Mouse (Mus musculus): ENCODE measurements around the gene Bicdl2. TPM values are rescaled to one million over a fixed set of nuclear protein-coding genes. Genes with fewer than 3 reads are reported as not detected.

The Bicdl2 gene
- polyA plus RNA-seq, 1 experiment from 2014 or later = 50.9 TPM

GRCm38 (mm10) chr17:23705525-23706104 lies 45.3 kb downstream of the Bicdl2 start:
- H3K4me1 ChIP-seq (replicated peaks; ENCODE audit: control insufficient read depth, insufficient read depth) = no peaks in the 10 kb centered on the region
- no peaks in the 10 kb centered on the region for H3K36me3 ChIP-seq (ENCODE audit: control insufficient read depth, insufficient read depth, low read length)
- no peak overlapping the region for H3K4me2 ChIP-seq (replicated peaks; ENCODE audit: low read depth)
- TF ChIP-seq EP300 (optimal IDR thresholded peaks at IDR 0.05) = no peak
- no peak for TF ChIP-seq CTCF (IDR thresholded peaks at IDR 0.05; ENCODE audit: low read depth)
- no peak overlapping the region for H3K9ac ChIP-seq (ENCODE audit: low read length)
- ATAC-seq (ENCODE audit: low FRiP score, low TSS enrichment) = no peak; the same call in 1 of the 2 replicates
- no peaks in the 10 kb centered on the region for H3K9me3 ChIP-seq (ENCODE audit: control insufficient read depth, low read length)
- WGBS = 75% methylated on average over 7 of the region's 7 CpGs
- no peak overlapping the region for H3K27ac ChIP-seq (replicated peaks)
- no peak overlapping the region for H3K4me3 ChIP-seq (ENCODE audit: low read depth, low read length)
- DNase-seq (ENCODE audit: low spot score) = no peak
- no peaks in the 10 kb centered on the region for H3K27me3 ChIP-seq (ENCODE audit: control insufficient read depth, insufficient read depth, low read length)

DNA sequence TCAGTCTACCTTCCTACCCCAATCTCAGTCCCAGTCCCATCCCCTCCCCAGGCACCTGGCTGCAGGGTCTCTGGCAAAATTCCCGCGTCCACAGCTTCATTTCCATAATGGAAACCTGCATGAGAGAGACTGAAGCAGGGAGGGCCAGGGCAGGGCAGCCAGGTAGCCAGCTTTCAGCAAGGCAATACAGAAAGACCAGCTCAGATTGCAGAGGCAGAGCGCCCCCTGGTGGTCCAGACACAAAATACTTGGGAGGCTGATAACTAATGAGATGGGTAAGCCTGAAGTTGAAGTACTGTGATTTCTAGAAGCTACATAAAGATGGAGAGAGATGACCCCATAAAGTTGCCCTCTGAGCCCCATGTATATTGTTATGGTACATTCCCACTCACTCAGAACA lies 45.9 kb downstream of the Bicdl2 start:
- TF ChIP-seq EP300 (optimal IDR thresholded peaks at IDR 0.05) = no peak
- TF ChIP-seq CTCF (IDR thresholded peaks at IDR 0.05; ENCODE audit: low read depth) = peak; percentile 92
- no peak overlapping the region for H3K9ac ChIP-seq (ENCODE audit: low read length)
- H3K4me3 ChIP-seq (ENCODE audit: low read depth, low read length) = no peak overlapping the region
- H3K27ac ChIP-seq (replicated peaks) = no peak overlapping the region
- ATAC-seq (ENCODE audit: low FRiP score, low TSS enrichment) = peak; percentile 82
- H3K36me3 ChIP-seq (ENCODE audit: control insufficient read depth, insufficient read depth, low read length) = no peaks in the 10 kb centered on the region
- H3K4me2 ChIP-seq (replicated peaks; ENCODE audit: low read depth) = no peak overlapping the region
- no peaks in the 10 kb centered on the region for H3K9me3 ChIP-seq (ENCODE audit: control insufficient read depth, low read length)
- no peaks in the 10 kb centered on the region for H3K27me3 ChIP-seq (ENCODE audit: control insufficient read depth, insufficient read depth, low read length)
- DNase-seq (ENCODE audit: low spot score) = peak; percentile 84
- no peaks in the 10 kb centered on the region for H3K4me1 ChIP-seq (replicated peaks; ENCODE audit: control insufficient read depth, insufficient read depth)
- 3% methylated on average over 3 of the region's 3 CpGs for WGBS

- TF ChIP-seq CTCF (IDR thresholded peaks at IDR 0.05; ENCODE audit: low read depth) (no peak), EP300 (optimal IDR thresholded peaks at IDR 0.05) (no peak)
- Histone ChIP-seq H3K4me1 (replicated peaks; ENCODE audit: control insufficient read depth, insufficient read depth) (no peaks in the 10 kb centered on the region), H3K4me2 (replicated peaks; ENCODE audit: low read depth) (no peak overlapping the region), H3K36me3 (ENCODE audit: control insufficient read depth, insufficient read depth, low read length) (no peaks in the 10 kb centered on the region), H3K27ac (replicated peaks) (no peak overlapping the region), H3K27me3 (ENCODE audit: control insufficient read depth, insufficient read depth, low read length) (no peaks in the 10 kb centered on the region), H3K9me3 (ENCODE audit: control insufficient read depth, low read length) (no peaks in the 10 kb centered on the region), H3K4me3 (ENCODE audit: low read depth, low read length) (no peak overlapping the region), H3K9ac (ENCODE audit: low read length) (no peak overlapping the region)
- DNase-seq (ENCODE audit: low spot score) = no peak
- no peak for ATAC-seq (ENCODE audit: low FRiP score, low TSS enrichment)
- 81% methylated on average over 2 of the region's 2 CpGs for WGBS
Observed at GRCm38 (mm10) chr17:23717003-23717402, 56.7 kb downstream of the Bicdl2 start.

Other genes with a start within 250 kb of the Bicdl2 start
- gene Vmn2r117, start 180.8 kb upstream of the Bicdl2 start, polyA plus RNA-seq (2015; fragmentation: Nextera tagmentation; extraction: Ambion mirVana) = not detected in 2 replicates
- 8.9 and 9.2 TPM in 2 replicates for gene Zfp213, start 96.3 kb upstream of the Bicdl2 start, polyA plus RNA-seq (2015; fragmentation: Nextera tagmentation; extraction: Ambion mirVana)
- gene Zfp13, start 61.0 kb upstream of the Bicdl2 start, polyA plus RNA-seq (2015; fragmentation: Nextera tagmentation; extraction: Ambion mirVana) = 4.0 and 5.7 TPM in 2 replicates
- 0.05 TPM in 1 of 2 replicates, not detected in the other for gene Zscan10, start 59.6 kb upstream of the Bicdl2 start, polyA plus RNA-seq (2015; fragmentation: Nextera tagmentation; extraction: Ambion mirVana)
- 0.12 and 0.18 TPM in 2 replicates for gene Mmp25, start 15.2 kb upstream of the Bicdl2 start, polyA plus RNA-seq (2015; fragmentation: Nextera tagmentation; extraction: Ambion mirVana)
- 183 and 186 TPM in 2 replicates for gene Hcfc1r1, start 13.1 kb downstream of the Bicdl2 start, polyA plus RNA-seq (2015; fragmentation: Nextera tagmentation; extraction: Ambion mirVana)
- 17.7 and 18.1 TPM in 2 replicates for gene Thoc6, start 13.4 kb downstream of the Bicdl2 start, polyA plus RNA-seq (2015; fragmentation: Nextera tagmentation; extraction: Ambion mirVana)
- gene Tnfrsf12a, start 17.0 kb downstream of the Bicdl2 start, polyA plus RNA-seq (2015; fragmentation: Nextera tagmentation; extraction: Ambion mirVana) = 33.5 and 33.7 TPM in 2 replicates
- 3.0 and 3.2 TPM in 2 replicates for gene Cldn6, start 18.7 kb downstream of the Bicdl2 start, polyA plus RNA-seq (2015; fragmentation: Nextera tagmentation; extraction: Ambion mirVana)
- 0.79 and 0.92 TPM in 2 replicates for gene Cldn9, start 23.5 kb downstream of the Bicdl2 start, polyA plus RNA-seq (2015; fragmentation: Nextera tagmentation; extraction: Ambion mirVana)
- 0.04 and 0.16 TPM in 2 replicates for gene 1520401A03Rik, start 62.3 kb downstream of the Bicdl2 start, polyA plus RNA-seq (2015; fragmentation: Nextera tagmentation; extraction: Ambion mirVana)
- 17.1 and 17.6 TPM in 2 replicates for gene Pkmyt1, start 65.8 kb downstream of the Bicdl2 start, polyA plus RNA-seq (2015; fragmentation: Nextera tagmentation; extraction: Ambion mirVana)
- 26.3 and 28.0 TPM in 2 replicates for gene Paqr4, start 80.4 kb downstream of the Bicdl2 start, polyA plus RNA-seq (2015; fragmentation: Nextera tagmentation; extraction: Ambion mirVana)
- gene Kremen2, start 85.3 kb downstream of the Bicdl2 start, polyA plus RNA-seq (2015; fragmentation: Nextera tagmentation; extraction: Ambion mirVana) = 2.7 and 3.0 TPM in 2 replicates
- gene Flywch1, start 111.1 kb downstream of the Bicdl2 start, polyA plus RNA-seq (2015; fragmentation: Nextera tagmentation; extraction: Ambion mirVana) = 24.2 and 27.3 TPM in 2 replicates
- gene Flywch2, start 125.6 kb downstream of the Bicdl2 start, polyA plus RNA-seq (2015; fragmentation: Nextera tagmentation; extraction: Ambion mirVana) = 15.9 and 16.4 TPM in 2 replicates
- gene Srrm2, start 130.0 kb downstream of the Bicdl2 start, polyA plus RNA-seq (2015; fragmentation: Nextera tagmentation; extraction: Ambion mirVana) = 211 and 215 TPM in 2 replicates
- 881 and 1,013 TPM in 2 replicates for gene Elob, start 168.6 kb downstream of the Bicdl2 start, polyA plus RNA-seq (2015; fragmentation: Nextera tagmentation; extraction: Ambion mirVana)
- gene Prss33, start 175.6 kb downstream of the Bicdl2 start, polyA plus RNA-seq (2015; fragmentation: Nextera tagmentation; extraction: Ambion mirVana) = 0.11 TPM in 1 of 2 replicates, not detected in the other
- gene Prss32, start 183.3 kb downstream of the Bicdl2 start, polyA plus RNA-seq (2015; fragmentation: Nextera tagmentation; extraction: Ambion mirVana) = 13.6 and 14.8 TPM in 2 replicates
- gene Prss41, start 183.7 kb downstream of the Bicdl2 start, polyA plus RNA-seq (2015; fragmentation: Nextera tagmentation; extraction: Ambion mirVana) = 0.88 and 0.90 TPM in 2 replicates
- not detected in 2 replicates for gene Prss21, start 207.6 kb downstream of the Bicdl2 start, polyA plus RNA-seq (2015; fragmentation: Nextera tagmentation; extraction: Ambion mirVana)
- not detected in 2 replicates for gene Dcpp1, start 220.4 kb downstream of the Bicdl2 start, polyA plus RNA-seq (2015; fragmentation: Nextera tagmentation; extraction: Ambion mirVana)
- not detected in 2 replicates for gene Dcpp2, start 220.4 kb downstream of the Bicdl2 start, polyA plus RNA-seq (2015; fragmentation: Nextera tagmentation; extraction: Ambion mirVana)